Mouse (Mus musculus) retina, adult 2 months (tissue): ENCODE results near the gene Ramac.

Source experiments
- DNase-seq: peaks from one replicate; pipeline ENCODE4 v3.0.0-alpha.2; 2012; ENCODE audit warnings: low read depth, low spot score

The Ramac gene

DNA sequence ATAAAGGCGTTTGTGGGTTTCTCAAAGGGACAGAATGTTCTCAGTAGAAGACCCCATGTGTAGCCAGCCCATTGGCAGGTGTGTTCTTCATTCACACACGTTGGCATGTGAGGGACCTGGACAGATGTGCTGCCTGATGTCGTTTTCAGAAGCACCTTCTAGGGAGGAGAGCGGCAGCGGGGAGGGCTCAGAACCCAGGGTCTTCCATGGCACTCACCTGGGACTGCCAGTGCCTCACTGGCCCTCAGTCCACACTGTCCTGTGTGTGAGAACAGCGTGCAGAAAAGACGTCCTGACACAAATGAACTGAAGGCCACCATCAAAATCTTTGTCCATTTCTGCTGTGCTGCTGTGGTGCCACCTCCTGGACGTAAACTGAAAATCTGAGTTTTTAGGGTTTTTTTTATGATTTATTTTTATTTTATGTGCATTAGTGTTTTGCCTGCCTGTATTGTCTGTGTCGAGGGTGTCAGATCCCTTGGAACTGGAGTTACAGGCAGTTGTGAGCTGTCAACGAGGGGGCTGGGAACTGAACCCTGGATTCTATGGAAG lies 15.0 kb downstream of the Ramac start:
- no peak for DNase-seq

DNA sequence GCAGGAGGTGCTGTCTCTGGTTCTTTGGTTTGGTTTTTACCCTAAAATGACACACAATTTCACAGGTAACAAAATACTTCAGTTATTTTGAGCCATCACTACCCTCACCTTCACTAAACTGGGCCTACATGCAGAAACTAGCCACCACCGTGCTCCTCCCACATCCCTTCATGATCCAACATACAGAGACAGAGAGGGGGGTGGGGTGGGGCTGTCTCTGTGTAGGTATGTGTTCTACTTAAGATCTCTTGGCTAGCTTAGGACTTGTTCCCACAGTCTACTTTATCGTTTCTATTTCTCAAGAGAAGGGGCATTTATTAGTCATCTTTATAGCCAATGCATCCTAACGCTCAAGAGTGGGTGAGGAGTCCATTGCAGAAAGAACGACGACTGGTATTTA lies 25.8 kb downstream of the Ramac start:
- no peak for DNase-seq

DNA sequence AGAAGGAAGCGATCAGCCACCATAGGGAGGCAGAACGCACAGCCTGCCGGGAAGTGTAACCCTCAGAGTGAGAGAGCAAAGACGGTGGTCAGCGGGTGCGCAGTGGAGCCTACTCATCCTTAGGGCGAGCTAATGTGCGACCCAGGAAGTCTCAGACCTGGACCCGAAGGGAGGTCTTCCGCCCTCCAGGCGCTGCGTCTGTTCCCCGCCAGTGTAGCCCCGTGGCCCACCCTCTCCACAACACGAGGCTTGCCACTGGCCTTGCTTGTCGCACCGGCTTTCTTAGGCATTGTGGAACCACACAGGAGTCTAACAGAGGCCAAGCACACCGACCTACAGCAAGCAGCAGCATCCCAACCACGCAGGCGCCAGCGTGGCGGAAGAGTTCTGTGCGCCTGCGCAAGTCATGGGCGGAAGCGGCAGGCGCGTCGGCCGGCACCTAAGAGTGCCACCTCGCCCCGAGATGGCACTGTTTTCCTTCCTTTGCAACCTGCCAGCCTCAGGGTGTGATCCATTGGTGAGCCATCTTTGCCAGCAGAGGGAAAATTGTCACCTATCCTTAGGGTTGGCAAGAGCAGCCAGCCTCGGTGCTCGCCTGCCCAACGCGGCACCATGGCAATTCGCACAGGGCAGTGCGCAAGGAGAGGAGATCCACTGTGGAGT lies 26.5 kb downstream of the Ramac start, which contains the start of gene 3110040N11Rik:
TSS of gene 3110040N11Rik (minus strand) at position 384 of the 663 bp plus-strand sequence.
- peak; percentile 83 for DNase-seq

DNA sequence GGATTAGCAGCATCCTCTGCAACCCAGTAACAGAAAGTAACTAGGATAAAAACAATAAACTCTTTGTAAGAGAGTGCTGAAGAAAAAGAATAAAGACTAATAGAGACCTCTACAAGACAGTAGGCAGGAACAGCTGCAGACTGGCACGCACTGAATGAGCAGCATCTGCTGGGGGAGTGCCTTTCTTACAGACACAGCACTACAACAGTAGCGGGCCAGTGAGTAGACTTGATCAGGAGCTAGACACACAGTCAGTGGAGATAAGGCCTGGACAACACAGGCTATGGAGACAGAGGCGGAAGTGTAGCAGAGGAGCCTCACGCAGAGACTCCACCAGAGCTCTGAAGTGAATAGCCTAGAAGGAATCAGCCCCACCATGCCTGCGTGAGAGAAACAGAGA lies 43.3 kb downstream of the Ramac start:
- DNase-seq: no peak
